Mouse (Mus musculus): ENCODE results near the gene Agpat1. TPM values are rescaled to one million over a fixed set of nuclear protein-coding genes. Genes with fewer than 3 reads are reported as not detected.

The Agpat1 gene
- polyA plus RNA-seq, 1 experiment, result 891 TPM

DNA sequence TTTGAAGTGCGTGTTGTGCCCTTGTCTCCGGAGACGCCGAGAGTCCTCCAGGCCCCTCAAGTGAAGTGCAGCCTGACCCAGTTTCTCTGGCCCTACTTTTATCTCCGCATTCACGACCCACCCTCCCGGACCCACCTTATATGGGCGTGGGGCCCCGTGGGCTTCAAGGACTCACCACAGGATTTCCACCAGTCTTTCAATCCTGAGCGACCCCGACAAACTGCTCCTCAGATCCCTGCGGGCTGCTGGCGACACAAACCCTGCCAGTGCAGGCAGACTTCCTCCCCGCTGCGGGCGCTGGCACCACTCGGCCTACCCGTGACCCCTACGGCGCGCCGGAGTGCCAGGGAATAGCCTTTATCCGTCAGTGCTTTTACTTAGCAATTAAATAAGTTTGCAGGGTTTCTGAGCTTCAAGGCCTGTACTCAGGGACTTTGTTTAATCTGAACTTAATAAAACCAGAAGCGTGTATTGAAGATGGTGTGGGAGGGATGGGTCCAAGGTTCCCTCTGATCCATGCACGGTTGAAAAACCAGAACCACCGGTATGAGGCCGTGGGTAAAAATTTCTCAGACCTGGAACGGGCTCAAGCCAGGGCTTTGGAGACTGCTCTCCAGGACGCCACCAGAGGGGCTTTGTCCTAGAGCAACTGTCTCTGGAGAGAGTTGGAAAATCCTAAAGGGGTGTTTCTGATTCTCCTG, 24.0 kb downstream of the Agpat1 start, which contains the start of gene Ppt2:
Gene Ppt2, minus strand, starts transcription at position 568 of the 701 bp plus-strand sequence.
- H3K4me3 ChIP-seq (ENCODE audit: control insufficient read depth, low read depth, low read length), result peak within 1 kb of the TSS; percentile 94
- TF ChIP-seq CTCF (IDR thresholded peaks at IDR 0.05; ENCODE audit: control insufficient read depth, insufficient read depth, insufficient replicate concordance, low read depth, low read length) (no peak), POLR2A (IDR thresholded peaks at IDR 0.05; ENCODE audit: control insufficient read depth, low read depth, low read length) (no peak)
- H3K36me3 ChIP-seq (ENCODE audit: control insufficient read depth, insufficient read depth, low read length), result no peaks in the 10 kb centered on the region
- H3K27me3 ChIP-seq (ENCODE audit: control insufficient read depth, insufficient read depth, low read length), result peaks cover 5% of the 10 kb centered on the region; the same call in 1 of the 2 replicates
- peaks cover 51% of the 10 kb centered on the region for H3K4me1 ChIP-seq (ENCODE audit: control insufficient read depth, insufficient read depth, low read length)
- peak within 1 kb of the TSS; percentile 92 for H3K27ac ChIP-seq (ENCODE audit: control insufficient read depth, insufficient read depth, low read depth, low read length)

DNA sequence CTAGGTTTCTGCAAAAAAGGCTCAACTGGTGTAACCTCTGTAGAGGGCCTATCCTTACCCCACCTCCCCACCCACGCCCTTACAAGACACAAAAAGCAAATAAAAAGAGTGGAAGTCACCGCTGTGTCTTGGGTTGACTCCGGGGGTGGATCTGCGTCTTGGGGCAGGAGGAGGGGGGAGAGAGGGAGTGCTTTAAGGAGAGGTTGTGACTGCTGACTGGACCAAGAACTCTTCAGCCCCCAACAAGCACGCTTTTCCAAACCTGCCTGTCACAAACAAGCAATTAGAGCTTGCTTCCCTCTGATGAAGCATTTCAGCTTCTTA, 24.5 kb downstream of the Agpat1 start:
- Histone ChIP-seq H3K4me1 (ENCODE audit: control insufficient read depth, insufficient read depth, low read length) (peaks cover 51% of the 10 kb centered on the region), H3K4me3 (ENCODE audit: control insufficient read depth, low read depth, low read length) (no peak overlapping the region), H3K36me3 (ENCODE audit: control insufficient read depth, insufficient read depth, low read length) (no peaks in the 10 kb centered on the region), H3K27ac (ENCODE audit: control insufficient read depth, insufficient read depth, low read depth, low read length) (no peak overlapping the region), H3K27me3 (ENCODE audit: control insufficient read depth, insufficient read depth, low read length) (peaks cover 5% of the 10 kb centered on the region; the same call in 1 of the 2 replicates)
- TF ChIP-seq CTCF (IDR thresholded peaks at IDR 0.05; ENCODE audit: control insufficient read depth, insufficient read depth, insufficient replicate concordance, low read depth, low read length), result no peak
- no peak for TF ChIP-seq POLR2A (IDR thresholded peaks at IDR 0.05; ENCODE audit: control insufficient read depth, low read depth, low read length)

DNA sequence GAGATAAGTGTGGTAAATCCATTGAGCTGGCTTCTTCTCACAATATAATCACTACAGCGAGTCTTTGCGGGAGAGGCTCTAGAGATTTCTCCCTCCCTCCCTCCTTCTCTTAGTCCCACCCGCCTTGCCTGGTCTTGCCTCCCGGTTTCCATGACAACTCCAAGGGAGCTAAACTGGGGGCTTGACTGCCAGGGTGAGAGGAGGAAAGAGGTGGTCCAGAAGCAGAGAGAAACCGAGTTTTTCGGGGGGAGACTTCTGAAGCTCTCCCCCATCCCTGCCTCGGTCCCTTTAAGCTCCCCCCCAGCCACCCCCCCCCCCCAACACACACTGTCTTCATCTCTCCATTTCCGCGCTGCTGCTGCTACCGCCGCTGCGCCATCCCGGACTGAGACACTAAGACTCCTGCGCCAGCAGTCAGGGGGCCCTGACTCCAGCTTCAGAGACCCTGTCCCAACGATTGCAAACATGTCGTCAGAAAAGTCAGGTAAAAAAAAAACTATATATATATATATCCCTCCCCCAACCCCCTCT, 25.2 kb downstream of the Agpat1 start, which contains the start of gene Prrt1:
Gene Prrt1, plus strand, starts transcription at position 313 of the 531 bp plus-strand sequence.
- Histone ChIP-seq H3K4me1 (ENCODE audit: control insufficient read depth, insufficient read depth, low read length) (peaks cover 51% of the 10 kb centered on the region), H3K27ac (ENCODE audit: control insufficient read depth, insufficient read depth, low read depth, low read length) (peak within 1 kb of the TSS; percentile 92; the same call in 1 of the 2 replicates), H3K36me3 (ENCODE audit: control insufficient read depth, insufficient read depth, low read length) (no peaks in the 10 kb centered on the region), H3K27me3 (ENCODE audit: control insufficient read depth, insufficient read depth, low read length) (peaks cover 5% of the 10 kb centered on the region; the same call in 1 of the 2 replicates), H3K4me3 (ENCODE audit: control insufficient read depth, low read depth, low read length) (peak within 1 kb of the TSS; percentile 94)
- TF ChIP-seq CTCF (IDR thresholded peaks at IDR 0.05; ENCODE audit: control insufficient read depth, insufficient read depth, insufficient replicate concordance, low read depth, low read length), result no peak
- TF ChIP-seq POLR2A (IDR thresholded peaks at IDR 0.05; ENCODE audit: control insufficient read depth, low read depth, low read length), result no peak

DNA sequence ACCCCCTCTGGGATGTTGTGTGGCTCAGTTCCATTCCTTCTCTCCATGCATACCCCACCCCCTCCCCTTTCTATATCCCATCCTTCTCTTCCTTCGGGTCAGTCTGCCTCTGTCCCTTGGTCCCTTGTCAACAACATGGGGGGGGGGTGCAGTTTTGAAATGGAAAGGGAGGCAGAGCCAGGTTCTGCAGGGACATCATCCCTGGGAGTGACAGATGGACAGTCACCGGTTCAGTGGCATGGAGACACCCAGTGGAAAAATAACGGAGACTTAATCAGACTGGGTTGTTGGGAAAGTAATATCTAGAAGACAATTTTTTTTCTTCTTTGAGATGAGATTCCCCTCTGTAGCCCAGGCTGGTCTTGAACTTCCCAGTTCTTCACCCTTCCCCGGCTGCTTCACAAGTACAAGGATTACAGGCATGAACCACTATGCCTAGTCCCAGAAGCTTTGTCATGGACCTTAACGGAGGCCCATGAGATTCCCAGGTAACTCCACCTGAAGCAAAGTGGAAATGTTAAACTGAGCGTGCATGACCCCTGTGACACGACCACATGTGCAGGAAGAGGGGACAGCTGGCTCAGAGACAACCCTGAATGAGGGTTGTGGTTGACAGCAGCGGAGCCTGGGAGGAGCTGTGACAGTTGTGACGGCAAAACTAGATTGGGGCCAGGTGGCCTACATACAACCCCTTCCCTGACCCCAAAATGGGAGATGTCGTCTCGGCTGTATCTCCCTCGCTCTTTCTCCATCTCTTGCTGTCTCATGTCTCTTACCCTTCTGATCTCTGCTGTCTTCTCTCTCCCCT, 25.9 kb downstream of the Agpat1 start:
- peaks cover 5% of the 10 kb centered on the region; the same call in 1 of the 2 replicates for H3K27me3 ChIP-seq (ENCODE audit: control insufficient read depth, insufficient read depth, low read length)
- peaks cover 51% of the 10 kb centered on the region for H3K4me1 ChIP-seq (ENCODE audit: control insufficient read depth, insufficient read depth, low read length)
- TF ChIP-seq CTCF (IDR thresholded peaks at IDR 0.05; ENCODE audit: control insufficient read depth, insufficient read depth, insufficient replicate concordance, low read depth, low read length), result no peak
- peak overlapping the region; percentile 50 for H3K4me3 ChIP-seq (ENCODE audit: control insufficient read depth, low read depth, low read length)
- H3K36me3 ChIP-seq (ENCODE audit: control insufficient read depth, insufficient read depth, low read length), result no peaks in the 10 kb centered on the region
- no peak overlapping the region for H3K27ac ChIP-seq (ENCODE audit: control insufficient read depth, insufficient read depth, low read depth, low read length)

DNA sequence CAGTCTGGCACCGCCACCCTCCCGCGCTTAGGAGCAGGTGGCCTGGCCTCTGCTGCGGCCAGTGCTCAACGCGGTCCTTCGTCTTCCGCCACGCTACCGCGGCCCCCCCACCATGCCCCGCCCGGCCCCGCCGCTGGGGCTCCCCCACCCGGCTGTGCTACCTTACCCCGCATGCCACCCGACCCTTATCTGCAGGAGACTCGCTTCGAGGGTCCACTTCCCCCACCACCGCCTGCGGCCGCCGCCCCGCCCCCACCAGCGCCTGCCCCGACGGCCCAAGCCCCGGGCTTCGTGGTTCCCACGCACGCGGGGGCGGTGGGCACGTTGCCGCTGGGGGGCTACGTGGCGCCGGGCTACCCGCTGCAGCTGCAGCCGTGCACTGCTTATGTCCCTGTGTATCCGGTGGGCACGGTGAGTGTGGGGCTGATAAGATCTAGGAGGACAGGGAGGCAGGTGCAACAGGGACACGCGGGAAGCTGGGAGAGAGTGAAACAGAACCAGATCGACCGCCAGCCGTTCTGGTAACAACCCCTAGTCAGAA, 26.8 kb downstream of the Agpat1 start:
- no peaks in the 10 kb centered on the region for H3K36me3 ChIP-seq (ENCODE audit: control insufficient read depth, insufficient read depth, low read length)
- H3K27me3 ChIP-seq (ENCODE audit: control insufficient read depth, insufficient read depth, low read length), result peaks cover 5% of the 10 kb centered on the region; the same call in 1 of the 2 replicates
- no peak overlapping the region for H3K27ac ChIP-seq (ENCODE audit: control insufficient read depth, insufficient read depth, low read depth, low read length)
- peaks cover 47% of the 10 kb centered on the region for H3K4me1 ChIP-seq (ENCODE audit: control insufficient read depth, insufficient read depth, low read length)
- TF ChIP-seq CTCF (IDR thresholded peaks at IDR 0.05; ENCODE audit: control insufficient read depth, insufficient read depth, insufficient replicate concordance, low read depth, low read length), result no peak
- TF ChIP-seq POLR2A (IDR thresholded peaks at IDR 0.05; ENCODE audit: control insufficient read depth, low read depth, low read length), result no peak
- peak overlapping the region; percentile 79 for H3K4me3 ChIP-seq (ENCODE audit: control insufficient read depth, low read depth, low read length)

DNA sequence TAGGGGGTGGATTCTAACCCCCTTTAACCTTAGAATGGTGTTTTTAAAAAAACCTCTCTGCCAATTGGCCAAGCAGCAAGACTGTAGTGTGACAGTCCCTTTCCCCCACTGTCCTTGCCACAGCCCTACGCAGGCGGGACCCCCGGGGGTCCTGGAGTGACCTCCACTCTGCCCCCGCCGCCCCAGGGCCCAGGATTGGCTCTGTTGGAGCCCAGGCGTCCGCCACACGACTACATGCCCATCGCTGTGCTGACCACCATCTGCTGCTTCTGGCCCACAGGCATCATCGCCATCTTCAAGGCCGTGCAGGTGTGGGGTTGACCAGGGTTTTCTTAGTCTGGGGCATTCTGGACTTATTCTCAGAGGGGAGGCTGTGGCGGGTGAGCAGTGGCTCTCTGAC, 27.6 kb downstream of the Agpat1 start:
- H3K4me3 ChIP-seq (ENCODE audit: control insufficient read depth, low read depth, low read length), result peak overlapping the region; percentile 79
- peaks cover 39% of the 10 kb centered on the region for H3K4me1 ChIP-seq (ENCODE audit: control insufficient read depth, insufficient read depth, low read length)
- no peak for TF ChIP-seq CTCF (IDR thresholded peaks at IDR 0.05; ENCODE audit: control insufficient read depth, insufficient read depth, insufficient replicate concordance, low read depth, low read length)
- no peak for TF ChIP-seq POLR2A (IDR thresholded peaks at IDR 0.05; ENCODE audit: control insufficient read depth, low read depth, low read length)
- H3K36me3 ChIP-seq (ENCODE audit: control insufficient read depth, insufficient read depth, low read length), result no peaks in the 10 kb centered on the region
- H3K27ac ChIP-seq (ENCODE audit: control insufficient read depth, insufficient read depth, low read depth, low read length), result no peak overlapping the region
- peaks cover 5% of the 10 kb centered on the region; the same call in 1 of the 2 replicates for H3K27me3 ChIP-seq (ENCODE audit: control insufficient read depth, insufficient read depth, low read length)

DNA sequence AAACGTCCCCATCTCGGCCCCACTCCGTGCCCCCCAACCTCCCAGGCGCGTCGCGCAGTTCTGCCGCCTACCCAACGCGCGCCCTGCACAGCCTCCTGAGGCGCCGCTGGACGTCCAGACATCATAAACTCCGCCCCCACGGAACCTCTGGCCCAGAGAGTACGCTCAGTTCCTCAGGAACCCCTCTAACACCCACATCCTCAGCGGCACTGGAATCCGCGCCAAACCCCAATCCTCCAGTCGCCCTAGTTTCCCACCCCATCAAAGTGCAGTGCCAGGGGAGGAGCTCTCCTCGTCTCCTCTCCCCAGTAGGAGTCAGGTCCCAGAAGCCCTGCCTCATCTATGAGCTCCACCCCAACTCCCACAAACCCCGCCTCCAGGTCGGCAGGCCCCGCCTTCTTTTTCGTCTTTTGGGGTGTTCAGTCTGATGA, 28.2 kb downstream of the Agpat1 start:
- no peak overlapping the region for H3K27ac ChIP-seq (ENCODE audit: control insufficient read depth, insufficient read depth, low read depth, low read length)
- H3K4me1 ChIP-seq (ENCODE audit: control insufficient read depth, insufficient read depth, low read length), result peaks cover 36% of the 10 kb centered on the region
- peak overlapping the region; percentile 71 for H3K4me3 ChIP-seq (ENCODE audit: control insufficient read depth, low read depth, low read length)
- H3K36me3 ChIP-seq (ENCODE audit: control insufficient read depth, insufficient read depth, low read length), result no peaks in the 10 kb centered on the region
- H3K27me3 ChIP-seq (ENCODE audit: control insufficient read depth, insufficient read depth, low read length), result peaks cover 5% of the 10 kb centered on the region; the same call in 1 of the 2 replicates
- TF ChIP-seq POLR2A (IDR thresholded peaks at IDR 0.05; ENCODE audit: control insufficient read depth, low read depth, low read length), result no peak
- TF ChIP-seq CTCF (IDR thresholded peaks at IDR 0.05; ENCODE audit: control insufficient read depth, insufficient read depth, insufficient replicate concordance, low read depth, low read length), result no peak
